Mouse (Mus musculus): Measurements from ENCODE around the gene Akr1b3. TPM values are rescaled to one million over a fixed set of nuclear protein-coding genes. Genes with fewer than 3 reads are reported as not detected.
"Not testable (repeated sequence)": the region's sequence is repeated elsewhere in the genome, so short reads cannot be mapped to it uniquely, and the experiment has no call there.

The Akr1b3 gene
- total RNA-seq, 2 experiments from 2014 or later = 145 to 287 TPM

- not testable (repeated sequence) for ATAC-seq (replicated peaks; ENCODE audit: poor library complexity)
Measured at GRCm38 (mm10) chr6:34331804-34332203, 14.5 kb upstream of the Akr1b3 start.

DNA sequence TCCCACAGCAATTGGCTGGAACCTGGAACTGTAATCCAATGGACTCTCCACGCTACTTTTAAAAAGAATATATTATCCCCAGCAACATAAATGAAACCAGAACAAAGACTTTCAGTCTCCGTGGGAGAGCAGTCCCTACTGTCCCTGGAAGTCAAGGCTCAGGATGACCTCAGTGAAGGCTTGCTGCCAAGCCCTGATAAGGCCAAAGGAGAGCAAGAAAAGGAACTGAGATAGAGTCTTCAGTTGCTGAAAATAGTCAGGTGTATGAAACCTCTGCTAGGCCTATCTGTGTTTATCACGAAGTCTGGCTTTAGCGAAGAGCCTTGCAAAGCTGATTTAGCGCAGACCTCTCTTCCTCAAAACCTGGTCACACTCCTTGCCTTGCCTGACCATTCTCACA lies 14.1 kb upstream of the Akr1b3 start:
- ATAC-seq (replicated peaks; ENCODE audit: poor library complexity) = no peak

GRCm38 (mm10) chr6:34322121-34322520 lies 4.8 kb upstream of the Akr1b3 start:
- ATAC-seq (replicated peaks; ENCODE audit: poor library complexity) = no peak

- ATAC-seq (replicated peaks; ENCODE audit: poor library complexity) = no peak
Measured at GRCm38 (mm10) chr6:34318636-34319035, 1.4 kb upstream of the Akr1b3 start.

DNA sequence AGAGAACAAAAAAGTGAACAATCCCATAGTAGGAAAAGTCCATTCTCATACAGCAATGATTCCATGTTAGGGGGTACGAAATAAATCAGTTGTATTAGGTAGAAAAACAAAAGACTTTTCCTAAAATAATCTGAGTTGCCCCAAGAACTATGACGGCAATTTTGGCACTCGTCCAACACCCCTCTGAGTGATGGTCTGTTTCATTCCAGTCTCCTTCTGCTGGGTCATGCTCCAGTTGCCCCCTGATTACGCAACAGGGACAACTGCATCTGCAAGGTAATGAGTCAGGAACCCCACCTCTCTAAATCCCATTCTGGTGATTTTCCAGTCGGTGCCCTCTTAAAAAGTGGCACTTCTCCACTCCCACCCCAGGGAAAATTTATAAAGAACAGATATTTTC lies 894 bp upstream of the Akr1b3 start:
- ATAC-seq (replicated peaks; ENCODE audit: poor library complexity) = no peak

DNA sequence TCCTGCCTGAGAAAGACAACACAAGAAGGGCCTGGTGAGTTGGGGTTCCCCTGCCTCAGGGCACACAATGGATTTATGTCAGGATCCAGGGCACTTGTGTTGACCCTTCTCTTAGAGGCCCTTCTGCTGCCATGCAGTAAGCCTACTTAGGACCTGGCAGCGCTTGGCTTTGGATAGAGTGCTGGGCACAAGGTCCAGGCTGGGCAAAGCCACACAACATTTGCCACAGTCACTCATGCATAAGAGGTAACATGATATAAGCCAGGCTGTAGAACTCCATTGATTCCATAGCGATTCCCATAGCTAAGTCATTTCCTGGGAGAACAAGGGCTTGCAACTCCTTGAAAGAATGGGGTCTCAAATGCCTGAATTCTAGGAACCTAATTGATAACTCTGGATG lies 3.4 kb downstream of the Akr1b3 start:
- ATAC-seq (replicated peaks; ENCODE audit: poor library complexity) = no peak

GRCm38 (mm10) chr6:34313386-34313785 lies 3.9 kb downstream of the Akr1b3 start:
- ATAC-seq (replicated peaks; ENCODE audit: poor library complexity) = no peak

GRCm38 (mm10) chr6:34310023-34310595 lies 7.2 kb downstream of the Akr1b3 start:
- ATAC-seq (replicated peaks; ENCODE audit: poor library complexity) = no peak

DNA sequence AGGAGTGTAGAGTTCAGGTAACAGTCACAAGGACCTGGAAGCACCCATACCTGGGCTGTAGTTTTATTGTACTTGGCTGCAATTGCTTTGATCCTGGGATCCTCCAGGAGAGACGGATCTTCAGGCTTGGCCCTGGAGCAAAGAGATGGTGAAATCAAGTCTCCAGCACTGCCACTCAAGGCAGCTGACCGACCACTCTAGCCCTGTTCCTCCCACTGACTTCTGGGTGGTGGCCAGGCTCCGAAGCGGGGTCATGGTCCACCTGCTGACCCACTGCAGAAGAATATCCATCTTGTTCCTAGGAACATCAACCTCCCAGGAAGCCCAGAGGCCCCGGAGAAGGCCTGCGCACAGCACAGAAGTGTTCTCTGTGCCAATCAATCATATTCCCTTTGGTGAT lies 7.8 kb downstream of the Akr1b3 start:
- no peak for ATAC-seq (replicated peaks; ENCODE audit: poor library complexity)

- ATAC-seq (replicated peaks; ENCODE audit: poor library complexity) = no peak
Measured at GRCm38 (mm10) chr6:34306797-34307196, 10.5 kb downstream of the Akr1b3 start.

GRCm38 (mm10) chr6:34304675-34305241 lies 12.5 kb downstream of the Akr1b3 start:
- ATAC-seq (replicated peaks; ENCODE audit: poor library complexity) = no peak

- ATAC-seq (replicated peaks; ENCODE audit: poor library complexity) = no peak
Measured at GRCm38 (mm10) chr6:34297055-34297454, 20.2 kb downstream of the Akr1b3 start.

GRCm38 (mm10) chr6:34295437-34295836 lies 21.8 kb downstream of the Akr1b3 start:
- no peak for ATAC-seq (replicated peaks; ENCODE audit: poor library complexity)

DNA sequence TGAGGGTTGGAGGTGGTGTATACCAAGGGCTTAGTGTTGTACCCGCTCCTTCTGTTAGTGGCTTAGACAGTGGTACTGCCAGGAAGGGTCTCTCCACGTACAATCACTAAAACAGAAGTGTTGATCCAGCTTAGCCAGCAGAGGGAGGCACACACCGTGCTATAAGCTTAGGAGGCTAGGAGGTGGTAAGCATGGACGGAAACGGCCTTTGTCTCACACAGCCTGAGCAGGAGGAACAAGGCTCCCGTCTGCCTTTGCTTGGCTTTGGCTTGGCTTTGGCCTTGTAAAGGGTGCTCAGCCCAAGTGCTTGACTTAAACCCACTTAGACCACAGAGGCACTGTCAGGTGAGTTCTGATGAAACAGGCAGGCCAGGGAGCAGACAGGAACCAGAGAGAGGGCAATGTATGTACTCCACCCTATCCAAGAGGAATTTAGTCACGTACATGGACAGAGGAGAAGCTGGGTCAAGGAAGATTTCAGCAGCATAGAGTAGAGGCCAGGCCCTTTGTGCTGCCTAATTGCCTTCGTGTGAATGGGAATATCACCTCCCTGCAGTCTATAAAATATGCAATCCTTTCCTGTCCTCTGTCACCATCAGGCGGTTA lies 24.3 kb downstream of the Akr1b3 start:
- peak; percentile 100 for ATAC-seq (replicated peaks; ENCODE audit: poor library complexity)

DNA sequence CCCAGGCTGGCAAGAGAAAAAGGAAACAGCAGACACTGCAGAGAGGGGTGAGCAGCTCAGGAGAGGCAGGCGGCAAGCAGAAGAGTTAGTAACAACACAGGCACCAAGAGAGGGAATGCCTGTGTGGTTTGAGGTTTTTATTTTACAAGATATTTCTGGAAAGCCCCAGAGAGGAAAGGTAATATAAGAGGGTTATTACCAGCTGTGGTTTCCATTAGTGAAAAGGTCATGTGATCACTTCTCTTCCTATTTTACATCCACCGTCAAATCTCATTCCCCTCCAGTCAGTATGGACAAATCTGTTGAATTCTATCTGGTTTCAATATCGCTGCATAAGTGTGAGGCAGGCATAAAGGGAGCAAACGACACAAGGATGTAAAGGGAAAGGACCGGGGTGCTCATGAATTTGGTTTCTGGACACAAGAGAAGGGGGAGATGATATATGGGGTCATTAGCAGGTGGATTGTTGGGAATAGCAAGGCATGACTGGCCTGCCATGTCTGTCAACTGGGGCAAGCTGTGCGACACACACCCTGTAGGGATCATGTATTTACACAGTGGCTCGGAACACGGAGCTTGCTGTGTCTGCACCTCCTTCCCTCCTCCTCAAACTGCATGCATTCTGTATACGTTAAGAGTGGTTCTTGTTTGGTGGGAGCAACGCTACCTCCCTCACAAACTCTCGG lies 24.9 kb downstream of the Akr1b3 start:
- ATAC-seq (replicated peaks; ENCODE audit: poor library complexity) = no peak

- ATAC-seq (replicated peaks; ENCODE audit: poor library complexity) = no peak
Measured at GRCm38 (mm10) chr6:34290681-34291080, 26.6 kb downstream of the Akr1b3 start.

DNA sequence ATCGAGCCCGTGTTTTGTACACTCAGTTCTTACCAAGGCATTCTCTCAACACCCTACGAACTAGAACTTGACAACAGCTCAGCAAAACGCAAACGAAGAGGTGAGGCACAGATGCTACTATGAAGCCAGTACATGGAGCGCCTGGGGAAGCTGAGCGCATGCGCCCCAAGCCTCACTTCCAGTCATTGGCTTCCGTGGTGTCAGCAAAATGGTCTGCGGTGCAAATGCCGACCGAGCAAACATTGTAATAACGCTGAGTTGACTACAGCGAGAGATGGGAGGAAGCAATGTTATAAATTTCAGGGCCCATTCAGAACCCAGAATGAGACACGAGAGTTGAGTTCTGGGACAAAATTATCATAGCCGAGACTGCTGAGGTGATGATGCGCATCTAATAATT lies 27.2 kb downstream of the Akr1b3 start:
- no peak for ATAC-seq (replicated peaks; ENCODE audit: poor library complexity)

GRCm38 (mm10) chr6:34288098-34288497 lies 29.2 kb downstream of the Akr1b3 start:
- ATAC-seq (replicated peaks; ENCODE audit: poor library complexity) = no peak

DNA sequence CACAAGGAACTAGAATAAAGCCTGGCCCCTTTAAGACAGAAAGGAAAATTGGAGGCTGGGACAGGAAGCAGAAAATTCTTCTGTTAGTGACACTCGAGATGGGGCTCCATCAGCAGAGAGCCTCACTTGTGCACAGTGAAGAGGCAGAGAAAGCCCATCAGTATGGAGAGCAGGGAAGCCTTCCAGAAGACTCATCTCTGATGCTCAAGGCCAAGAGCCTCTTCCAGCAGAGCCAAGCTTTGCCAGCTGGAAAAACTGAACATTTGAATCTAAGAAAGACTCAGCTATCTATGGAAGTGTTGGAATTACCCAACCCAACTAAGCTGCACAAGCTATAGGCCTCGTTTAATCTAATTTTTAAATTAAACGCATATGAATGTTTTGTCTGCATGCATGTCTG lies 30.4 kb downstream of the Akr1b3 start:
- no peak for ATAC-seq (replicated peaks; ENCODE audit: poor library complexity)

- ATAC-seq (replicated peaks; ENCODE audit: poor library complexity) = no peak
Measured at GRCm38 (mm10) chr6:34278385-34278784, 38.9 kb downstream of the Akr1b3 start.

GRCm38 (mm10) chr6:34277665-34278064 lies 39.6 kb downstream of the Akr1b3 start:
- ATAC-seq (replicated peaks; ENCODE audit: poor library complexity) = peak; percentile 90

DNA sequence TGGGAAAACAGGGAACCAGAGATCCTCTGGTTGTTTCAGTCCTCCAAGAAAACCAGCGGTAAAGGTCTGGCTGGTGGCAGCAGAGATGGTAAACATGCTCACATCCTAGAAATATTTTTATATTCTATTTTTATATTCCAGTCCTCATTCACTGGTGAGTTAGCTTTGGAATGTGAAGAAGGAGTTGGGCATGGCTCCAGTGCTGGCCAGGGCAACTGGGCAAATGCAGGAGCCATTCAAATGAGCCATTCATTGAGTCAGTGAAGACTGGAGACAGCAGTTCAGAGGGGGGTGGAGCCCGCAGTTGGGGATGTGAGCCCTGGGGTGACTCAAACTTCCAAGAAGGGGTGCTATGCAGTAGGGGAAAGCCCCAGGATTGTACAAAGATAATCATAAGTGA lies 42.9 kb downstream of the Akr1b3 start:
- no peak for ATAC-seq (replicated peaks; ENCODE audit: poor library complexity)
